Mouse (Mus musculus) adrenal gland (tissue): ENCODE results near the gene Pon2.

Source experiments
- intact Hi-C: fragments of 180-260 bp; cut with DNase I; formaldehyde crosslinking; loops from one replicate; pipeline ENCODE4 v1.15.1; 2025

Gene Pon2

DNA sequence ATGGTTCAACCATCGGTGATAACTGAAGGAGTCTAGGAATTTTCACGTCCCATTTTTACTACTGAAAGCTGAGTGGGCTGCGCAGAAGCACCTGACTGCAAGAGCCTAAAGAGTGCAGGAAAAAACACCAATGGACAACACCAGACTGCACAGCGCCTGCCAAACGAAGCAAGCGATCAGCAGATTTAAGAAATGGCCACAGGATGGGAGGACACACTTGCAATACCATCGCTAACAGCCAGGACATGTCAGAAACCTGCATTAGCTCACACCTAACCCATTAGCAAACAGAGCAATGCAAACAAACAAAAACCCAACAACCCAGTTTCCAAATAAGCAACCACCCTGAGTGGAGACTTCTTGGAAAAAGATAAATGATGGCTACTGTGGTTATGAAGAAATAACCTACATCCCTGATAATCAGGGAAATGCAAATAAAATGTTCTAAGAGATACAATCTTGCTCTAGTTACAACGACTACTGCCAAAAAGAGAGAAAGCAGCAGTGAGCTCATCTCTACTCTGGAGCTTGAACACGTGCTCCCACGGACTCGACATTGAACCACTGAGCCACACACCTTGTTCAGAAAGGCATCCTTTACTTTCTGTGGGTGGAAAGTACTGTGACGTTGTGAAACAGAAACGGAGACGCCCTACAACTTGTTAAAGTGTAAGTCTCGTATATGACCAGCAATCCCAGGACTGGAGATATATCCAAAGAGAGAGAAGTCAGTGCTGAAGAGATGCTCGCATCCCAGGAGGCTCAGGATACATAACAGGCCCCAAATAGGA, 3.4 kb downstream of the Pon2 start:
- intact Hi-C loops, result loop anchor here (10.0 kb wide), 1 partner anchor 50 kb away; no protein-coding TSS in a partner anchor

DNA sequence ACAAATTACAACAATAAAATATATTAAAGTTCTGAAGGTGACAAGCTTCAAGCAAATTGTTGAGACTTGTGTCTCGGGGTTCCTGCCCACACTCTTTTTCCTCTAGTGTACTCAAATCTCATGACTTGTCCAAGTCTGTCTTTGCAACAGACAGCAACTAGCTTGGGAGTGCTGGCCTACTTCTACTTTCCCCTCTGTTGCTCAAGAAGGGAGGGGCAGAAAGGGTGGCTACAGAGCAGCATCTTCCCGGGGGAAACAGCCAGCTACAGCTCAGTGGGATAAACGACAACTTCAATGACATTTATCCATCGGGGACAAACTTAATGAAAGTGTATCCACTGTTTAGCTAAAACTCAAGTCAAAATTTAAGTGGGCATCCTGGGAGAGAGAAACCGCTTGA, 5.4 kb downstream of the Pon2 start:
- intact Hi-C loops, result loop anchor here (10.0 kb wide), 1 partner anchor 48 kb away; no protein-coding TSS in a partner anchor

DNA sequence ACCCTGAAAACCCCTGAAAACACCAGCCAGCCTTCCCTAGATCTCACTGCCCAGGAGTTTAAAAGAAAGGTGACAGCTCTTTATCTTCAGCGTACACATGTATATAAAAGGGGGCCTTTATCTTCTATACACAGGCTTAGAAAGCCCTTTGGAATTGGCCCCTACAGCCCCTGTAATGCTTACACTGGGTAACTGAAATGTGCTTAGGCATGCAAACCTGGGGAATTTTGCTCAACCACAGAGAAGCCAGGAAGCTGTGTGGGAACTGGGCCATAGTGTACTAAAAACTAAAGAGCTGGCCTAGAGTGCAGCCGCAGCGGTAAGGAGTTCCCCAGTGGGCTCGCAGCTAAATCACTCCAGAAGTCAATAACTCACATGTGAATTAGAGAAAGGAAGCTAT, 6.8 kb downstream of the Pon2 start:
- intact Hi-C loops, result loop anchor here (10.0 kb wide), 1 partner anchor 47 kb away; no protein-coding TSS in a partner anchor

GRCm38 (mm10) chr6:5287919-5288318, 10.3 kb downstream of the Pon2 start:
- intact Hi-C loops, result no loop called here

DNA sequence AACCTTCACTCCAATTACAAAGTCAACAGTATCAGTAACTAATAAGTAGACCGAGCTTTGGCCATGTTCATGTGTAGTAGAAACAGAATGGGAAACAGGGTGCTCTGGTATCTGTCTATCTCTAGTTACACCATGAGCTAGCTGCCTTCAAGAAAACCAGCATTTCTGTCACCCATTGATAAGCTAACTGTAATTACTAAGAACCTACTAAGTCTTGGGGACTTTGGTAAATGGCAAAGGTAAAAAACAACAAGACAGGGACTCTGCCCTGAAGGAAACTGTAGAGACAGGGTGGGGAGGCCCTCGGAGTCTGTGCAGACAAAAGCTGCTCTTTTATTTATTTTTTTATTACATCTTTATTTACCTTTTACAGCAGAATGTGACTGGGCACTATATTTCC, 10.9 kb downstream of the Pon2 start:
- intact Hi-C loops, result no loop called here

DNA sequence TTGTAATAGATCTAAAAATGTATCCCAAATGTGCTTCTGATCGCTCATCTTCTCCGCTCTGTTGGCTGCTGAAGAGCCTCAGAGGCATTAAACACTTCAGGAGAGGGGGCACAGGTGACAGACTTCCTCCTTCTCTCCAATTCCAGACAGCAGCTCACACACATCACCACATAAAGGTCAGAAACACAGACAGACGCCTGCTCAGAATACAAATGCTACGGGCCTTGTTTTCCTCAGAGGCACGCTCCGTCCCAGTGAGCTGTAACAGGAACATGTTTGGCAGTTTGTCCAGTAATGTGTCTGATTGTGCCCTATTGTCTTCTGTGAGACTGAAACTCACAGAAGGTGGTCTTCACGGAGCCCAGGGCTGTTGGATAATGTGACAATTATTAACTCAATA, 15.8 kb downstream of the Pon2 start:
- intact Hi-C loops, result no loop called here

- intact Hi-C loops, result no loop called here
Observed at GRCm38 (mm10) chr6:5280576-5281305, 17.5 kb downstream of the Pon2 start.

GRCm38 (mm10) chr6:5277972-5278371, 20.3 kb downstream of the Pon2 start:
- intact Hi-C loops, result no loop called here

- intact Hi-C loops, result no loop called here
Observed at GRCm38 (mm10) chr6:5269641-5270040, 28.6 kb downstream of the Pon2 start.

GRCm38 (mm10) chr6:5264793-5265192, 33.5 kb downstream of the Pon2 start:
- intact Hi-C loops, result no loop called here

GRCm38 (mm10) chr6:5263250-5263999, 34.8 kb downstream of the Pon2 start:
- intact Hi-C loops, result no loop called here

GRCm38 (mm10) chr6:5262322-5263249, 35.7 kb downstream of the Pon2 start:
- intact Hi-C loops, result no loop called here

GRCm38 (mm10) chr6:5255722-5256451, 42.4 kb downstream of the Pon2 start, which contains the start of gene Pon3:
Gene Pon3 (minus strand): TSS chr6:5256286.
- intact Hi-C loops, result no loop called here

DNA sequence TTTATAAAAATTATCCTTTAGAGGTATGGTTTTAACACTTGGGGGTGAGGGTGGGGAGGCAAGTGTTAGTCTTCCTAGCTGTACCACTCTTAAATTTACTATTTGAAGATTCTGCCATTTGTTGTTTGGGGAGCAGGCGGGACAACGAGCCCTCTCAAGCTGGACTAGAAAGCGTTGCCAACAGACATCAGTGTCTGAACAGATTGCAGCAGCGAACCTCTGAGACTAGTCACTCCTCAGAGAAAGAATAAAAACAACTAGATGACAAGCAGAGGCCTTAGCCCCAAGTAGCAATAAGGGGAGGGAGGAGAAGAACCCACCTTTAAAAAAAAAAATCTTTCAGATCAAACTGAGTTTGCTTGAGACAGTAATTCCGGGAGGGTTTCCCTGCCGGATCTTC, 43.0 kb downstream of the Pon2 start:
- intact Hi-C loops, result no loop called here

DNA sequence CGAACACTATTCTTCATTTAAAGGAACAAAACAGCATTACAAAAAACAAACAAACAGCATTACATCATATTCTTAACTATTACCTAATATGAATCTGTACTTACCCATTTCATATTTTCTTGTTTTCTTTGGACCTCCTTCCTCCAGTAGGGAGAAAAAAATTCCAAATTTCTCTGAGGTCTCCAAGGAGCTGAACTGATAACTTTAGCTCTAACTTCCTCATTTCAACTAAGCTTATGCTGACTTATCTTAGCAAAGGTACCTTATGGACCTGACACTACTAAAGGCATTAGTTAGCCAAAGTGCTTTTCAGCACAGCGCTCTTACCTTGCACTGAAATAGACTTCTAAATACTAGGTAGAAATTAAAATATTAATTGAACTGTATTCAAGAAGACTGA, 43.4 kb downstream of the Pon2 start:
- intact Hi-C loops, result no loop called here

- intact Hi-C loops, result loop anchor here (10.0 kb wide), 1 partner anchor 49 kb away; the partner anchor contains the start of gene Pon2
Observed at GRCm38 (mm10) chr6:5245926-5246325, 52.3 kb downstream of the Pon2 start.

DNA sequence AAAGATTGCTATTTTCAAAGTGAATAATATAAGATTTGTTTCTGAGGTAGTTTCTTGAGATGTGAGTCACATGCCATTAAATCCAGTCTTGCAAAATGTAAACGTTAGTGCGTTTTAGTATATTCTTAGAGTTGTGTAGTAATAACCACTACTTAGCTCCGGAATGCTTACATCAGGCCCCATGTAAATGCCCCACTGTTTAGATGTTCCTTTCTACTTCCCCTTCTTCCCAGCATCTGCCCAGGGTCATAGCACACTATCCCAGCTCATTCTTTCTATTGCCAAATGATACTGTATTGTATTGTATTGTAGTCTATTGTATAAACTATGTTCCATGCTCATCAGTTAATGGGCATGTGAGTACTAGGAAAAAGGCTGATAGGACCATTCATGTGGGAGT, 59.5 kb downstream of the Pon2 start:
- intact Hi-C loops, result no loop called here

DNA sequence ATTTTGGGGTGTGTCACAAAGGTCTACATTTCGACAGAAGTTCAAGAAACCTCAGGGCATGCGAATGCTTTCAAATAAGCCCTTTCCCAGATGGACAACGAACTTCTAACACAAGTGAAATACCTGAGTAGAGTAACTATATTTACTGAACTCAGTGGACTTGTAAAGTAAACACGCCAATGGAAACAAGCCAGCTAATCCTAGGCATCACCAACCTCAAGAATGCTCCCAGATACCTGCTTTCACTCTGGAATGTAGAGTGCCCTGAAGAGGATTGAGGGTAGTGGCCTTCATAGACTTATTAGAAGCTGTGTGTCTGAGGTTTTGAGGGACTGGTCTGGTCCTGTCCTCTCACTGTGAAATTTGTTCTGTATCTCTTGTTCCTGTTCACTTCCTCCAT, 60.7 kb downstream of the Pon2 start:
- intact Hi-C loops, result no loop called here

- intact Hi-C loops, result no loop called here
Observed at GRCm38 (mm10) chr6:5236843-5237371, 61.3 kb downstream of the Pon2 start.

- intact Hi-C loops, result no loop called here
Observed at GRCm38 (mm10) chr6:5234563-5234962, 63.7 kb downstream of the Pon2 start.
